Mouse (Mus musculus): ENCODE measurements at regions not wholly inside any gene's neighbourhood (a gene's known extent, or its start where the extent isn't known, plus 50 kb on each side); places are given as distances from the start of the nearest gene placed in this dataset.

DNA sequence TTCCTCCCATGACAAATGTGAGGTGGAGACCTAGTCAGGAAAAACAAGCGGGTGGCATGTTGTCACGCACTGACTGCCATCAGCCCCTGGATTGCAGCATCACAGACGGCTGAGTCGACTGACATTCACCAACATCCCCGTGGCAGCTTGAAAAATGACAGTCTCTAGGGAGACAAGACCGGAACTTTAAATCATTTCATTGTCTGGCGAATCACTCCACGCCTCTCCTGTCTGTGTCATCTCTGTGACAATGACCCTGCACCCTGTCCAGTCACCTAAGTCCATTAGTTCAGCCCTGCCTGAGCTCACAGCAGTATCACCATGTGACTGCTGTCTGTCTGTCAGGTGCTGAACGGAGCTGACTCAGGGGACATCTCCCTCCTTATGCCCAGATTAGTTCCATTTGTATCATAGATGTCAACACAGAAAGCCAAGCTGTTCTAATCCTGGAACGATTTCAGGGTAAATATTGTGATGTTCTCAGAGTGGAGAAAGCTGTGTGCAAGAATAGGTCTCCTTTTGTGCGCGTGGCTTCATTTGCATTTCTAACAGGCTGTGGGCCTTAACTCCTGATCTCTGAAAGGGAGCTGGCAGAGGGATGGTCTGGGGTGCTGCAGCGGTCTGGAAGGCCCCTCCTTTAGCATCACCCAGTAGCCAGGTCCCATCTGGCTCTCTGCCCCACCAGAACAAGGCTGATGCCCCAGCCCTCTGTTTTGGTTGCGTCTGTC is 52.0 kb upstream of the Sec14l1 start:
- TF ChIP-seq CTCF (IDR thresholded peaks at IDR 0.05; ENCODE audit: low read depth, low read length) (no peak), POLR2A (IDR thresholded peaks at IDR 0.05; ENCODE audit: borderline replicate concordance, low read depth, low read length) (no peak)
